ENCODE assay signal across 32 mouse cellular contexts in genomic region chr13:101860704-101861103, GRCm38 (mm10).
"Had no signal": no experiment of that assay in that cellular context is flagged by ENCODE, and none has a peak within 500 bp of the region (broad histone marks: within the 10 kb centered on the region; RNA-seq: fewer than 3 reads in every experiment).

No protein-coding gene starts in this region.

- H3K4me2 ChIP-seq: limb, embryonic 12.5 days; limb, embryonic 13.5 days; limb, embryonic 15.5 days; liver, embryonic 11.5 days; liver, embryonic 12.5 days; liver, embryonic 13.5 days; liver, embryonic 15.5 days; lung, embryonic 14.5 days; lung, embryonic 15.5 days; midbrain, embryonic 11.5 days; midbrain, embryonic 12.5 days; midbrain, embryonic 13.5 days; midbrain, embryonic 15.5 days; neural tube, embryonic 12.5 days had no signal

- H3K27me3 ChIP-seq: limb, embryonic 12.5 days; limb, embryonic 13.5 days; limb, embryonic 15.5 days; liver, embryonic 12.5 days; liver, embryonic 13.5 days; liver, embryonic 15.5 days; lung, embryonic 15.5 days; megakaryocyte, embryonic 14.5 days; midbrain, embryonic 12.5 days; midbrain, embryonic 13.5 days; midbrain, embryonic 15.5 days; neural tube, embryonic 12.5 days had no signal

- H3K36me3 ChIP-seq: limb, embryonic 10.5 days; limb, embryonic 12.5 days; limb, embryonic 13.5 days; limb, embryonic 15.5 days; liver, embryonic 12.5 days; liver, embryonic 13.5 days; liver, embryonic 15.5 days; lung, embryonic 15.5 days; midbrain, embryonic 10.5 days; midbrain, embryonic 12.5 days; midbrain, embryonic 13.5 days; midbrain, embryonic 15.5 days; neural tube, embryonic 12.5 days had no signal

- H3K27ac ChIP-seq: limb, embryonic 10.5 days; limb, embryonic 12.5 days; limb, embryonic 13.5 days; limb, embryonic 15.5 days; liver, embryonic 12.5 days; liver, embryonic 13.5 days; liver, embryonic 14.5 days; liver, embryonic 15.5 days; lung, embryonic 15.5 days; macrophage; midbrain, embryonic 10.5 days; midbrain, embryonic 12.5 days; midbrain, embryonic 13.5 days; midbrain, embryonic 15.5 days; neural tube, embryonic 12.5 days had no signal

- H3K9ac ChIP-seq: limb, embryonic 12.5 days; limb, embryonic 13.5 days; limb, embryonic 15.5 days; liver, embryonic 12.5 days; liver, embryonic 13.5 days; liver, embryonic 14.5 days; liver, embryonic 15.5 days; liver, postnatal 0 days; lung, embryonic 14.5 days; lung, embryonic 15.5 days; midbrain, embryonic 12.5 days; midbrain, embryonic 13.5 days; midbrain, embryonic 15.5 days; neural tube, embryonic 12.5 days had no signal

- H3K4me1 ChIP-seq: limb, embryonic 12.5 days; limb, embryonic 13.5 days; limb, embryonic 15.5 days; lung, embryonic 15.5 days; midbrain, embryonic 10.5 days; midbrain, embryonic 12.5 days; midbrain, embryonic 13.5 days; midbrain, embryonic 15.5 days; neural tube, embryonic 12.5 days had no signal

- DNase-seq: left cerebral cortex, postnatal 4 days; liver; liver, embryonic 13.5 days; liver, postnatal 0 days; lung, adult 18-20 months; lung, adult 2 months; lung, embryonic 14.5 days; lung, postnatal 10 days; lung, postnatal 14 days; lung, postnatal 36 days; lung, postnatal 4 days; midbrain, embryonic 14.5 days had no signal

- H3K4me3 ChIP-seq: limb, embryonic 10.5 days; limb, embryonic 12.5 days; limb, embryonic 13.5 days; limb, embryonic 15.5 days; liver, embryonic 12.5 days; liver, embryonic 13.5 days; liver, embryonic 15.5 days; lung, embryonic 15.5 days; megakaryocyte, embryonic 14.5 days; midbrain, embryonic 10.5 days; midbrain, embryonic 12.5 days; midbrain, embryonic 13.5 days; midbrain, embryonic 15.5 days; myocyte; neural tube, embryonic 12.5 days had no signal

- ATAC-seq: liver, embryonic 12.5 days; liver, postnatal 0 days; lung, postnatal 0 days; midbrain, embryonic 13.5 days; midbrain, embryonic 15.5 days; midbrain, embryonic 16.5 days had no signal

- H3K9me3 ChIP-seq: limb, embryonic 10.5 days; limb, embryonic 12.5 days; limb, embryonic 13.5 days; limb, embryonic 15.5 days; liver, embryonic 12.5 days; liver, embryonic 13.5 days; liver, embryonic 15.5 days; lung, embryonic 15.5 days; megakaryocyte, embryonic 14.5 days; midbrain, embryonic 10.5 days; midbrain, embryonic 12.5 days; midbrain, embryonic 13.5 days; midbrain, embryonic 15.5 days; neural tube, embryonic 12.5 days had no signal
